Mouse (Mus musculus) cerebellum, postnatal 25 days (tissue): Measurements from ENCODE around the gene Lgi2.

Experiments
- DNase-seq, 2 experiments: peaks; one replicate each; pipeline ENCODE4 v3.0.0; 2021; ENCODE audit warnings: mixed read lengths in 2 of 2

Gene Lgi2

GRCm38 (mm10) chr5:52534798-52535590, 31.3 kb downstream of the Lgi2 start:
- DNase-seq = no peak

GRCm38 (mm10) chr5:52533705-52534104, 32.6 kb downstream of the Lgi2 start:
- no peak for DNase-seq

- peak; percentile 81 to 89 for DNase-seq
Observed at GRCm38 (mm10) chr5:52528545-52528944, 37.7 kb downstream of the Lgi2 start.

- DNase-seq = no peak
Observed at GRCm38 (mm10) chr5:52526324-52526986, 39.8 kb downstream of the Lgi2 start.

GRCm38 (mm10) chr5:52524207-52524606, 42.1 kb downstream of the Lgi2 start:
- DNase-seq = peak; percentile 15 to 35

GRCm38 (mm10) chr5:52519921-52520320, 46.3 kb downstream of the Lgi2 start:
- DNase-seq = no peak

GRCm38 (mm10) chr5:52516072-52516476, 50.2 kb downstream of the Lgi2 start:
- peak; percentile 27 to 52 for DNase-seq

GRCm38 (mm10) chr5:52515246-52516021, 50.8 kb downstream of the Lgi2 start:
- peak; percentile 79 to 90 for DNase-seq

GRCm38 (mm10) chr5:52511089-52511488, 55.2 kb downstream of the Lgi2 start:
- no peak for DNase-seq

GRCm38 (mm10) chr5:52509416-52509815, 56.8 kb downstream of the Lgi2 start:
- DNase-seq = no peak

- peak; percentile 12 to 19 for DNase-seq
Observed at GRCm38 (mm10) chr5:52504666-52505065, 61.6 kb downstream of the Lgi2 start.

- DNase-seq = peak; percentile 13 to 14
Observed at GRCm38 (mm10) chr5:52504148-52504547, 62.1 kb downstream of the Lgi2 start.

GRCm38 (mm10) chr5:52495671-52496070, 70.6 kb downstream of the Lgi2 start:
- no peak for DNase-seq

GRCm38 (mm10) chr5:52491496-52491895, 74.8 kb downstream of the Lgi2 start:
- no peak for DNase-seq

GRCm38 (mm10) chr5:52487559-52488430, 78.5 kb downstream of the Lgi2 start:
- no peak for DNase-seq
